Mouse (Mus musculus) T-helper 2 cell (primary cell): Measurements from ENCODE around the gene Zcchc2.

Source experiments
- in situ Hi-C: fragments of 300-600 bp; cut with MboI, MseI; formaldehyde crosslinking; loops from one replicate; pipeline ENCODE4 v1.15.1; 2025; ENCODE audit warnings: high pct_unique_total_duplicates

Gene Zcchc2

DNA sequence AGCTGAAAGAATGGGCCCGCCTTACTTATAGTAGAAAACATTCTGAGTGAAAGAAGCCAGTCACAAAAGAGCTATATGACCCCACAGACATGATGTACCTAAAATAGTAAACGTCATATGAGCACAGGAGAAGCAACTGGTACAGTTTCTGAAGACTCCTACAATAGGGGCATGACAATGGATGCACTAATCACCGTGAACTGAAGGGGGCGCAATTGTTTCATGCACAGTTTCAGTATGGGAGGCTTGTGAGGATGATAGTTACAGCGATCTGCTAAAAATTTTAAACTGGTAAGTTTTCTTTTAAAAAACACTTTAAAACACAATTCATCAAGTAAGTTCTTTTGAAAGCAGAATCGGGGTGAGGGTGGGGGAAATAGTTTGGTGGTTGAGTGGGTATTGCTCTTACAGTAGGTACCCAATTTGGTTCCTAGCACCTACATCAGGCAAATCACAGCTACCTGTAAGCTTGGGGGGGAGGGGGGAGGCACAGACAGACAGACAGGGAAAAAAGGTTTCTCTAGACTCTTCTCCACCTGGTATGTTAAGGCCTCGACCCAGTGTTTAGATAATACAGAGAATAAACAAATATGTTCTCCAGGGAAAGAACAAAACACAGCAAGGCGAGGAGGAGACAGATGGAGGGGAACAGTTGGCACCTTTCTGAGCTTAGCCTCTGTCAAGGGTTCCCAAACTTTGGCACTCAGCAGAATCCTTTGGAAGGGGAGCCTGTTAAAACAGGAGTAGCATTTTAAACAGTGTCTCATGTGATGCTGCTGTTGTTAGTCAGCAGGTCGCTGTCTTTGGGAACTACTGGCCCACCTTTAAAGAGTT lies 81.2 kb downstream of the Zcchc2 start:
- in situ Hi-C loops = loop anchor here (5.0 kb wide), 1 partner anchor 316 kb away; no protein-coding TSS in a partner anchor

DNA sequence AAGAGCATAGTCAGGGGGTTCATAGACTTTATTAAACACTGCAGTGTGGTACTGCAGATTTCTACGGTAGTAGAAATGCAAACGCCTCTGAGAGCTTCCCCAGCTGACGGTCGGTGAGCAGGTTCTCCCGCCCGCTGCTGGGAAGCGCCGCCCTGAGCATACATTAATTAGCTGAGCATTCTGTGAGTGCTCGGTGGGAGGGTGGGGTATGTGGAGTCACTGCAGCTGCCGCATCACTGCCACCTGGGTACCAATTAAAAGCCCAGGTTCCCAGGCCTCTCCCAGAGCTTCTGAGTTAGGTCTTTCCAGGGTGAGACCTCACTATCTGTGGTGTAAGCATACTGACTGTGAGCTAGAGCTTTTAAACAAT lies 81.8 kb downstream of the Zcchc2 start:
- in situ Hi-C loops = loop anchor here (5.0 kb wide), 1 partner anchor 315 kb away; no protein-coding TSS in a partner anchor

DNA sequence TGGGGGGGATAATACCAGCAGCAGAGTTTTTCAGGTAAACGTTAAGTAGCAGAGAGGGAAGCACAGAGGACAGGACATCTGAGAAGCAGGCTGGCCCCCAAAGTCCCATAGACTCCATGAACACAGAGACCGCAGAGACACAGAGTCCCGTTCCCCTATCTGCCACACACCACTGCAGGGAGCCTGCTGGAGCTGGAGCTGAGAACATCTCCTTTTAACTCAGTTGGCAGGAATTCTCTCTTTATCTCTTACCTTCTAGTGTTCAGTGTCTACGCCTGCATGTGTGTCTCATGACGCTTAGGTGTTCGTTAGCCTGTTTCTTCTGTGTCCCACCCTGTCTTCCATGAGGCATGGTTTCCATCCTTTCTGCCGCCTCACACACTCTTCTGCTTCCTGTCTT lies 83.0 kb downstream of the Zcchc2 start:
- in situ Hi-C loops = loop anchor here (5.0 kb wide), 1 partner anchor 314 kb away; no protein-coding TSS in a partner anchor

DNA sequence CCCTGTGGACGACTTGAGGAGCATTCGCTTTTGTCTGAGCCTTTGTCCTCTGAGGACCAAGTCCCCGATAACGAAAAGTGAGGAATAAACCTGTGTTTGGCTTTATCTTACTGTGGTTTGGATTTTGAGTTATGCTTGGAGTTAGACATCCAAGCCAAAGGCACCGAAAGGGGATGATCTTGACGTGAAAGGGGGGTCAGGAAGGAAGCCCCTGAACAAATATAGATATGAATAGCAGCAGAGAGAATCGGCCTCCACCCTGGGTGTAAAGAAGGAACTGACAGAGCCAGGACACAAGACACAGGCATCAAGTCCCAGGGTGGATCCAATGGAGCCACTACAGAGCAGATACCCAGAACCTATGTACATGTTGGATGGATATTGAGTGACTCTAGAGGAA lies 83.9 kb downstream of the Zcchc2 start:
- in situ Hi-C loops = loop anchor here (5.0 kb wide), 1 partner anchor 313 kb away; no protein-coding TSS in a partner anchor

DNA sequence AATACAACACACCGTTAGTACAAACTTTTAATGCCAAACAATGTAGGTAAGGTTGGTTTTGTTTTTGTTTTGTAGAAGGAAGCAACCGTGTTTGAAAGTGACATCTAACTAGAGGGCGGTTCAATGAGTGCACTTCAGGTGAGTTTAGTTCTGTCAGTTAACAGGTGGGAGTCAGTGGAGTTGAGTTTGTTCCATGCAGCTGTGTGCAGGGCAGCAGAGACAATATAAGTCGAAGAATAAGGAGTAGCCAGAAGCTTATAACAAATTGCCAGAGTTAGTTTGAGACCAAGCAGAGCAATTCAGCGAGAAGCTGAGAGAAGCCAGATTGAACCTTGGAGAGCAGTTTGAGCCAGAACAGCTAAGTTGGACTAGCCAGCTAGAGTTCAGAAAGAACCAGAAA lies 84.5 kb downstream of the Zcchc2 start:
- in situ Hi-C loops = loop anchor here (5.0 kb wide), 1 partner anchor 313 kb away; no protein-coding TSS in a partner anchor

DNA sequence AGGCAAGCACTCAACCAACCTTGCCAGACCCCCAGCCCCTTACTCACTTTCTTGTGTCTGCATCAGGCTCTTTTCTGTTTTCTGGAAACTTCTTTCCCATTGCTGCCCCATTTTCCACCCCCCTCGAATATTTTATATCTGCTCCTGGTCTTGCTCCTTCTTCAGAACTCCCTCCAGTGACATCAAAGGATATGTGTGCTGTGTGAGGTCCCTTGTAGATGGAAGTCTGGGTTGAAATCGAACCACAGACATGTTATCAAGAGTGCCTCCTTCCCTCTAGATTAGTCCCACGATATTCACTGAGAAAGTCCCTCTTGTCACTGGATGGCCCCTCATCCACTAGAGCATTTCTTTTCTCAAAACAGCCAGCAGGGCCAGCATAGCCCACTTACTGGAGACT lies 86.4 kb downstream of the Zcchc2 start:
- in situ Hi-C loops = no loop called here

DNA sequence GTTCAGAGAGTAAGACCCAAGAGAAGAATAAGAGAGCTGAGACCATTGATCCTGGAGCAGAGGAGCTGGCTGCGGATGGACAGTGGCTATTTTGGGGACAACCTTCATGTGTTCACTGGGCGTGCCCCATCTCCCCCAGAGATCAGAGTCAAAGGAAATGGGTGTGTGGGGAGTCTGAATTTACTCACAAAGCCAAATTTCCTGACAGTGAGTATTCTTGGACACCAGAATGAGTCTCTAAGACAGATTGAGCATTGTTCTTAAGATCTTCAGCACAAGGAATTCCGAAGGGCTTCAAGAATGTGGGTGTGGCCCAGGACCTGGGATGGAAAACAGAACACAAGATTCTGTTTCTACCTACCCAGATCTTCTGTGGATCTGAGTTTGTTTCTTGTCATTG lies 87.0 kb downstream of the Zcchc2 start:
- in situ Hi-C loops = no loop called here
